Mouse (Mus musculus) kidney, adult 9 months (tissue): ENCODE results near the gene Pip5kl1.

ENCODE experiments used
- DNase-seq: peaks from one replicate; pipeline ENCODE4 v3.0.0; 2022

The Pip5kl1 gene

DNA sequence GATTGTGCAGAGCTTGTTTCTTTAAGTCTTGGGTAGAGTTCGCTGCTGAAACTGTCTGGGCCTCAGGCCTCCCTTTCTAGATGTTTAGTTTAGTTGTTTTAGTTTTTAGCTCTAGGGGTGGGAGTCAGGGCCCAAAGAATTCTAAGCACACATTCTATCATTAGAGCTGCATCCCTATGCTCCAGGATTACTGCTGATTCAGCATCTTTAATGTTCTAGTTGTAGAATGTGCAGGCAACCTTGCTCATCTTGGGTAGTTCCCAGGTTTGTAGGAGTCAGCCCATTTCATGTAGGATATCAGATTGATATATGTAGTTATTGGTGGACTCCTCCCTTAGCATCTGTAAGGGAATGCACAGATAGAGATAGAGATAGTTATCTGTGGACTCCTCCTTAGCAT lies 42.5 kb downstream of the Pip5kl1 start:
- no peak for DNase-seq

DNA sequence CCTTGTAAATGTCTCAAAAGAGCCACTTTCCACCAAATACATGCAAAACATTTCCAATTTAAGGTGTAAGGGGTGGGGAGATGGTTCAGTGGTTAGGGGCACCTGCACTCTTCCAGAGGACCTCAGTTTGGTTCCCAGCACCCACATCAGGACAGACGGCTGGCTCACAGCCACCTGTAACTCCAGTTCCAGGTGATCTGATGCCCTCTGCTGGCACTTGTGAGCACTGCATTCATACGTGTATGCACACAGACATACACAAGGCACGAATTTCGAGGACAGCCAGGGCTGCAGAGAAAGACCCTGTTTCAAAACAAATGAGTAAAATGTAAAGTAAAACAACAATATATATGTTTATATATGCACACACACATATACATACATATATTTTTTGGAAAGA lies 43.0 kb downstream of the Pip5kl1 start:
- no peak for DNase-seq

DNA sequence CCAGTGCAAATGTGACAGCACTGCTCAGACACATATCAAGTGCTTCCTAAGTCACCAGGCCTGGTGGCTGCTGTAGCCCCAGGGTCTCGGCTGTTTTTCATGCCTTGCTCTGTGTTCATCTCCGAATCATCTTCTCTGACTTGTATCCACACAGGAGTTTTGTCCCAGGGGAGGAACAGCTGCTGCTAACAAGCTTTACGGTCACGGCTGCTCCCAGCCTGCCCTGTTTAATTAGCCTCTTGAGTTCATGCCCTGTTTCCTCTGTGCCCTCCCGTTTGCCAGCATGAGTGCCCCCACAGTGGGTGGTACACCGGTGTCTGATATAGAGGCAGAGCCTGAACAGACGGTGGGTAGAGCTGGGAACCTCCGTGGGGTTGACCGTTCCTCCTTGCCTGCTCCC lies 43.5 kb downstream of the Pip5kl1 start:
- DNase-seq = no peak

DNA sequence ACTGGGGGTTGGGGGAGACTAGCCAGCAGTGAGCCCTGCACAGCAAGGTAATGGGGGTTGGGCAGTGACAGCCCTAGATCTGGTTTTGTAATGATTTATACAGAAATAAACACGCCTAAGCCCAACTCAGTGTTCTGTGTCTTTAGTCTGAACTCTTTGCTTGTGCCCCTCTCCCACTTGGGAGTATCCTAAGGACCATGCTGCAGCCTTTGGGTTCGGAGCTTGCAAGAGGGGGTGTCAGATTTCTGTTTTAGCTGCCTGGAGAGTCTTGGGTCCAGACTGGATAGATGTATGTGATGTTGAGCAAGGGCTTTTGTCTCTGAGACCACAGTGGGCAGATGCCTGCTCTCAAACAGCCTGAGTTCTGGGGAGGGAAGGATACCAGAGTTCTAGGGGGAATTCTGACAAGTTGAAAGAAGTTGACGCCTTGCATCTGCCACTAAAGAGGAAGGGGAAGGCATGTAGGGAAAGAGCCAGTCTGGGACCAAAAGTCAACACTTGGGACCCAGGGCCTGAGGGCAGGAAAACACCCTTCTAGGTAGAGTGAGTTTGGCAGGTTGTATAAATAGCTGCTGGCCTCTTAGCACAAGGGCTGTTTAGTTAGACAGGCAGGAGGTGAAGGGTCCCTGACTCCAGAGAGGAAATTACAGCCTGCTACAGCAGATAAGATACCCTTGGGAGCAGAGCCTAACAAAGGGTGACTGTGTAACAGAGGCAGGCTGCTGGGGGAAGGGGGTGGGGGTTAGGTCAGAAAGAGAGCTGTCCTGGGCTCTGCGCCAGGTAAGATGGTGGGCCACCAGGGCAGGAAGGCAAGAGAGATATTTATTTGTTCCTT lies 46.3 kb downstream of the Pip5kl1 start:
- peak; percentile 85 for DNase-seq

DNA sequence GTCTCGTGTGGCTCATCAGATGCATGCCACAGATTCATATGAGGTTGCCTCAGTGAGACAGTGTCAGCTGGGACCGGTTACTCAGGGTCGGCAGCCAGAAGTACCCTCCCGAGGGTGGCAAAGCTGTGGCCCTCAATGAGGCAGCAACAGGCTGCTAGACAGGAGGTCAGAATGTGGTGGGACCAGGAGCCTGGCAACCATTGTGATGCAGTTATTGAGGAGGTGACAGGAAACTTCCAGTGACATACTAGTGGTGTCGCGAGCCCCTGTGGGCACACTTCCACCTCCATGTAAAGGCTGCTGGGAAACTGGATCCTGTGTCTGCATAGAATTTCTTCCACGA lies 46.9 kb downstream of the Pip5kl1 start, which contains the start of gene Ak1:
TSS of gene Ak1 (plus strand) at position 242 of the 343 bp plus-strand sequence.
- DNase-seq = no peak

DNA sequence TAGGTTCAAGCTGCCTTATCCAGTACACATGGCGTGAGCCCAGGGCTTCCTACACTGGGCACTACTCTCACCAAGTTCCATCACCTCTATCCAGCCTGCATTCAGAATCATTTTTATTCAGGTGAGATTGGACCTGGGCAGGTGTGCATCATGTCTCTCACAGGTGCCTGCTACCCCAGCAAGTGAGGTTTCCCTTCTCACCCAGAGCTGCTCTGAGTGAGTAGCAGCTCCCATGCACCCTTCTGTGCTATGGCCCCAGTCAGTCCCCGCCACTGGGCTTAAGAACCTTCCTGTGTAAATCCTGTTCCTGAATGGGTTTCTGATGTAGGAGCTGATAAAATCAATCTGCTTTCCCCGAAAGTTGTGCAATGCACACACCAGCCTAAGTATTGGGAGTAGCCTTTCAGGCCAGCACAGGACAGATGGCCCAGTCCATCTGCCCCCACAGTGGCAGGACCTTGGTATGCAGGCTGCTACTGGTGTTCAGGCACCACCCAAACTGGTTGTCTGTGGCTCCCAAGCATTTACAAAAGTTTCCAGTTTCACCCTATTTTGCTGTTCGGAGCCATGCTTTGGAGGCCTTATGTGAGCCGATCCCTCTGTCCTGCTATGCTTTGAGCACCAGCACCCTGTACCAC lies 49.6 kb downstream of the Pip5kl1 start:
- no peak for DNase-seq

DNA sequence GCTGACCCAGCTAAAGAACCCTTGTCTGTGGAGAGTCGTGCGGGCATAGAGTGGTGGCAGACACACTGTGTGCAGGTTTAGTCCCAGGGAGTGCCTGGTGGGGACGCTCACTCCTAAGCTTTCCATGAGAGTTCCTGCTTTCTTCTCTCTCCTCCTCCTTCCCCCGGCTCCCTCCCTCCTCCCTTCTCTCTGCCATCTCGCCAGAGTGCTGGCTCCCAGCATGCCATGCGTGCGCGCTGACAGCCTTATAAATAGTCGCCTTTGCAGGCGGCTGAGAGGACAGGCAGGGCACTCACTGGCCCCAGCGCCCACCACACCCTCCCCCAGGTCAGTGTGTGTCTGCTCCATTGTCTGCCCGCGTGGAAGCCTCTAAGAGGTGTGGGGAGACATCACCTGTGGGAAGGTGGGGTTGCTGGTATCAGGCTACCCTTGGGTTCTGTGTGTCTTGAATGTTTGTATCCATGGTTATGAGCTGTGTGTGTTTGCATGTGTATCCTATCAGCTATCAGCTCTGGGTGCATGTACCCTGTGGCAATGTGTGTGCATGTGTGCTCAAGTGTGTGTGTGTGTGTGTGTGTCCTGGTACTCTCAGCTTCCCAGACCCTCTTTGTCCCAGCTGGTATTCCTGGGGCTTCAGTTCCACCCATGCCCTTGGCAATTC lies 50.7 kb downstream of the Pip5kl1 start:
- DNase-seq = peak; percentile 66

DNA sequence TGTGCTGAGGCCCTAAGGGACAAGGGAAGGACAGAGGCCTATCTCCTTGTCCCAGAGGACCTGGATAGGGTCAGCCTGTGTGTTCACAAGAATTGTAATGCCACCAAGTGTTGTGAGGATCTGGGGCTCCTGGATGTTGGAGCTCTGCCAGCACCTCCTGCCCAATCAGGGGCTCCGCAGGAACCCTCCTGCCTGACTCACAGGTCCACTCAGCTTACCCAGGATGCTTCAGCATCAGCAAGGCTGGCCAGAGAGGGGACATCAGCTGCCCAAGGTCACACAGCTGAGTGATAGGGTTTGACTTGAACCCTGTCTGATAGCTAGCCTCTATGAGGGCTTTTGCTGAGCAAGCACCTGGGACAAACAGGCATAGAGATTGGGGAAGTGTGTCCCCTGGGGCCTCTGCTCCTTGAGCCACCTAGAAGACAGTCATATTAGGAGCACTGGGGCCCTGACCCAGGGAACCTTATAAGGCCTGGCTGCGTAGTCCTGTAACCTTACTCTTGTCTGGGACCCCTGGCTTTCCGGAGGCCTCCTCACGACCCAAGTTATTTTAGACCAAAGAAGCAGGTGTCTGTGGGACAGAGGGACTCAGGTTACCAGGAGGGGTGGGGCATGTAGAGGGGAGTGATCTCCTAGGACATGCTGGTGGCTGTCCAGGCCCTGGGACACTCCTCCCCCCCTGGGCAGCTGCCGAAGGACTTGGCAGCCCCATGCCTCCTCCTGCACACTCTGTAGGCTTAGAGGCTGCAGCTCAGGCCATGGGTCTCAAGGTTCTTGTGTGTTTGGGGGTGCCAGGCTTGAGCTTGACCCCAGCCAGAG lies 51.5 kb downstream of the Pip5kl1 start:
- no peak for DNase-seq

DNA sequence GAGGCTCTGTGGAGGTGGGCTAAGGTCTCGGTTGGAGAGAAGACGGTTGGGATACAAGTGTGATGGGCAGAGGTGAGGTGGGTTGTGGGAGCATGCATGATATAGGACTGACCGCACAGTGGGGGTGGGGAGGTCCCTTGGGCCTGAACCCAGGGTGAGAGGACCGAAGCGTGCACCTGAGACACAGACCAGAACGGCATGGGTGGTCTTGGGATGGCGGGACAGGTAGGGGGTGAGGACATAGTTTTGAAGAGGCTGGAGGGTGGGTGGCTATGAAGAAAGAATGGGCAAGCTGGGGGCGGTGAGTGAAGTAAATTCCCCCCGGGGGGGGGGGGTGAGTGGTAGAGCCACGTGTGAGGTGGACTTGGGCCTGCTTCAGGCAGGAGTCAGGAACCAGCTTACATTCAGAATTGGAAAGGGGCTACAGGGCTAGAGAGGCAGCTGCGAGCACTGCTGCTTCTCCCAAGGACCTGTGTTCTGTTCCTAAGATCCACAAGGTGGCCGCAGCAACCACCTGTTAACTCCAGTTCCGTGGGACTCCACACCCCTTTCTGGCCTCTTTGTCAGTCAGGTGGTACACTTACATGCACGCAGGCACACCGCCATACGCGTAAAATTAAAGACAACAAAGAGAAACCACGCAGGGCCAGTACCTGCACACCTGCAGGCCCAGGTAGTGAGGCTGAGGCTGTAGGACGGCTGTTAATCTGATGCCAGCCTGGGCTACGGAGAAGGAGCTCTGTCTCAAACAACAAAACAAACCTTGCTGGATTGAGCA lies 52.9 kb downstream of the Pip5kl1 start:
- no peak for DNase-seq

DNA sequence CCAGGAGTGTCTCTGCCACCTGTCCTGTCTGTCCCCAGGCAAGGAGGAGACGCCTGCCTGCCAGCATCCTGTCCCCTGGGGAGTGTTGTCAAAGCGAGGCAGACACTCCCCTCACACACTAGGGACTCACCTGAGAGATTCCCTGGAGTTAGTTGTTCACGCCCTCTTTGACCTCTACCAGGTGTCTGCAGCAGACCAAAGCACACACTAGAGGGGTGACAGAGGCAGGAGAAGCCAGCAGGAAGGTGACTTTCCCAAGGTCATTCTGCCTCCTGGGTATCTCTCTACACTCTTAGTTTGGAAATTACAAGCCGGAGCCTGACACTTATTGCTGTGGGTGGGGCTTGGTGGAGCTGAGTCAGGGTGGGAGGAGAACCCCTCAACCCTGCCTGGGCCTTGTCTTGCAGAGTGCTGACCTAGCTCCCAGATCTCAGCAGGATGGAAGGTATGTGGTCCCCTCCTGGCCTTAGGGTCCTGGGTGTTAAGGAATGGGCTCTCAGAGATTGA lies 53.5 kb downstream of the Pip5kl1 start:
- peak; percentile 43 for DNase-seq

DNA sequence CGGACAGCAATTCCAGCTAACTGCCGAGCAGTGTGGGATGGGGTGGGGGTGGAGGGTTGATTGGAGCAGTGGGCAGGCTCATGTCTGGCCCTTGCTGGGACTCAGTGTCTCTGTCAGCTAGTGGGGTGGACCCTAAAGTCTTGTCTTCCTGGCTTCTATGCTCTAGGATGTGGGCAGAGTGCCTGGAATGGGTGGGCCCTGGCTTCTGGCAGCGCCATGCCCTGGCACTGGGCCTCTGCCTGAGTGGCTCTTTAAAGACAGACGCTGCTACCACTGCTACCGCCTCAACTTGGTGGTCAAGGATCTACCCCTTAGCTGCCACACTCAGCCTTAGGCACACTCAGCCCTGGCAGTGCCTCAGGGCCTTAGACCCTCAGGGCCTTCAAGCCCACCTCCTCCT lies 54.1 kb downstream of the Pip5kl1 start:
- DNase-seq = peak; percentile 65

DNA sequence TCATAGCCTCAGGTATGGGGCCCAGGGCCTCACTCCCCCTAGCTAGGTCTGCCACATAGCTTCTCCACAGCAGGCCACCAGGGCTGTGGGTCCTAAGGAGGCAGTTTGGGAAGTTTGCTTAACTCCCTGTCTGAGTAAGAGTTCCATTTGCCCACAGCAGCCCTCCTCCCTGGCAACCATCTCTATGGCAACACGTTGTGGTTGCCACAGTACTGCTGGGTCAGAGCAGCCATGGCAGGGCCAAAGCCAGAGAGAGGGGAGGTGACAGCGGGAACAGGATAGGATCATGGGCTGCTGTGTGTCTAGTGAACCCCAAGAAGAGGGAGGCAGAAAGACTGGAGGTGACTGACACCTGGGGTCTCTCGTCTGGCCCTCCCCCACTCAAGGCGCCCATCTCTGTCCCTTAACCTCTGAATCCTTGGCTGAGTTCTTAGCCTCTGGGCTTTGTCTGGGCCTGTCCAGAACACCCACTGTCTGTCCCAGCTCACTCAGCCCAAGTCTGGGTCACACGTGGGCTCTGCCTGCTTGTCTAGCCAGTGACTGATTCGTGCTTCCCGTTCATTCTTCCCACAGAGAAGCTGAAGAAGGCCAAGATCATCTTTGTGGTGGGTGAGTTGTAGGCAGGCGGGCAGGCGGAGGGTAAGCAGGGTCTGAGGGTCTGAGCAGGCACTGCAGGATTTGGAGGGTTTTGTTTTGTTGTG lies 54.8 kb downstream of the Pip5kl1 start:
- DNase-seq = peak; percentile 68

DNA sequence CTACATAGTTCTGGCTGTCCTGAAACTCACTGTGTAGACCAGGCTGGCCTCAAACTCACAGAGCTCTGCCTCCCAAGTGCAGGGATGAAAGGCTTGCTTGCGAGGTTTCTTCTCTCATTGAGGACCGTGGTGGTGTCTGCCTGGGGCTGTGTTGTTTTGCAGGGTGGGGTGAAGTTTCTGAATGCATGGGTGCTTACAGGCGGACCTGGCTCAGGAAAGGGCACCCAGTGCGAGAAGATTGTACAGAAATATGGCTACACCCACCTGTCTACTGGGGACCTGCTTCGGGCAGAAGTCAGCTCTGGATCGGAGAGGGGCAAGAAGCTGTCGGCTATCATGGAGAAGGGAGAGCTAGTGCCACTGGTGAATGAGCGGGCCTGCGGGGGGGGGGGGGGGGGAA lies 55.4 kb downstream of the Pip5kl1 start:
- no peak for DNase-seq

DNA sequence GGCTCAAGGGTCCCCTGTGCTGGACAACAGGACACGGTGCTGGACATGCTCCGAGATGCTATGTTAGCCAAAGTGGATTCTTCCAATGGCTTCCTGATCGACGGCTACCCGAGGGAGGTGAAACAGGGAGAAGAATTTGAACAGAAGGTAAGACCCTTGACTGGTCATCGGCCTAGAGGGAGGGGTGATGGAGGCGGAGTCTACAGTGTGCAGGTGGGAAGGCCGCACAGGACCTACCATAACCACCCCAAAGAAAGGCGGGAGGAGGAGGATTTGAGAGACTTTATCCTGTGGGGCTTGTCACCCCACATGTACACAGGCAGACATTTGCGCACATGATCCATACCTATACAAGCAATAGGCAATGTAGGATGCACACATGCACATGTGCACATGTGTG lies 56.4 kb downstream of the Pip5kl1 start:
- no peak for DNase-seq

DNA sequence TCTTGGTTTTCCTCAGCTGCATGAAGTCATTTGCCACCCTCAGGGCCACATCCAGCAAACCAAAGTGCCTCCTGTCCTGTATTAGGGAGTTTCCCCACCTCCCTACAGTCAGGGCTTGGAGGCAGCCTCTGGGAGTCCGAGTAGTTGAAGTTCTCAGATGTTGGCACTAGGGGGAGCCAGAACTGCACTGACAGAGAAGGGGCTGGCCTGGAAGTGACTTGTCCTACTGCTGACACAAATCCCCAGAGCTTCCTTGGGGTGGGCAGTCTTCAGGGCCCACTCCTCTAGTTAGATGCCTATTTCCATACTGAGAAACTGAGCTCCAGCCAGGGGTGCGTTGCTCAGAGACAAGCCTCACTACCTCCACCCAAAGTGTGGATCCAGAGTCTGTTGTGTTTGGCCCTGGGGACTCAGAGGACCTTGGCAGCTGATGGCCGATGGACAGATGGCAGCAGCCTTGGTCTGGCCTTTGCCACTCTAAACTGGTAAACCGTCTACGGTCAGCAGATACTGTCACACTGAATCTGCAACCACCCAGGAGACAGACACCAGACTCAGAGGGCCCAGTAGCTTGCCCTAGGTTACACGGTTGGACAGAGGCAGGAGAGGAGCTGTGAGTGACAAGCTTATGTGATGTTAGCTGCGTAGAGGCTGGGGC lies 57.3 kb downstream of the Pip5kl1 start:
- DNase-seq = peak; percentile 84
